Mouse (Mus musculus): ENCODE data around the gene Clstn1.

- TF ChIP-seq POLR2AphosphoS2 (IDR thresholded peaks at IDR 0.05; ENCODE audit: insufficient read length, low read depth) (no peak), POLR2A (IDR thresholded peaks at IDR 0.05; ENCODE audit: insufficient read length, low read depth) (no peak), MAX (IDR thresholded peaks at IDR 0.05; ENCODE audit: low read depth) (no peak), USF1 (IDR thresholded peaks at IDR 0.05; ENCODE audit: low read depth) (no peak), REST (IDR thresholded peaks at IDR 0.05; ENCODE audit: insufficient read depth, insufficient read length) (no peak), MYOD1 (IDR thresholded peaks at IDR 0.05; ENCODE audit: control insufficient read depth in 1 of 3, insufficient read length in 2 of 3, low read depth in 2 of 3) (no peak), CEBPB (IDR thresholded peaks at IDR 0.05; ENCODE audit: insufficient read depth, poor library complexity, severe bottlenecking) (no peak), MYOG (IDR thresholded peaks at IDR 0.05; ENCODE audit: control insufficient read depth in 1 of 3, insufficient read depth in 1 of 3, insufficient read length in 2 of 3, low read depth in 2 of 3) (no peak)
Observed at GRCm38 (mm10) chr4:149626809-149627208, 40.5 kb downstream of the Clstn1 start.

Measured in myocyte (in vitro differentiated cells).